36 mouse cellular contexts compared by ENCODE assay signal in genomic region chr9:82640277-82640676, GRCm38 (mm10).
"Had no signal": no experiment of that assay in that cellular context is flagged by ENCODE, and none has a peak within 500 bp of the region (broad histone marks: within the 10 kb centered on the region; RNA-seq: fewer than 3 reads in every experiment).

No protein-coding gene starts in this region.

- H3K9me3 ChIP-seq: heart, embryonic 10.5 days; heart, embryonic 12.5 days; heart, embryonic 13.5 days; heart, embryonic 15.5 days; hindbrain, embryonic 10.5 days; hindbrain, embryonic 12.5 days; hindbrain, embryonic 13.5 days; hindbrain, embryonic 15.5 days; intestine, embryonic 15.5 days; kidney, embryonic 15.5 days had no signal

- H3K9ac ChIP-seq: heart, embryonic 12.5 days; heart, embryonic 13.5 days; heart, embryonic 15.5 days; hindbrain, embryonic 12.5 days; hindbrain, embryonic 13.5 days; hindbrain, embryonic 14.5 days; hindbrain, embryonic 15.5 days; intestine, embryonic 15.5 days; kidney, embryonic 15.5 days had no signal

- H3K4me3 ChIP-seq: heart, embryonic 10.5 days; heart, embryonic 12.5 days; heart, embryonic 13.5 days; heart, embryonic 15.5 days; hindbrain, embryonic 10.5 days; hindbrain, embryonic 12.5 days; hindbrain, embryonic 13.5 days; hindbrain, embryonic 15.5 days; intestine, embryonic 15.5 days; kidney, embryonic 15.5 days; layer of hippocampus, adult 2 months; left cerebral cortex, adult 2 months had no signal

- ATAC-seq: hindbrain, embryonic 16.5 days; hindbrain, postnatal 0 days; inflammation-experienced regulatory T-cells, adult 6 months; intestine, embryonic 15.5 days; intestine, embryonic 16.5 days; intestine, postnatal 0 days had no signal

- DNase-seq: heart, postnatal 10 days; heart, postnatal 14 days; heart, postnatal 36 days; heart, postnatal 4 days; kidney, adult 11 months; kidney, adult 18-20 months; kidney, adult 2 months; kidney, adult 8-10 months; kidney, adult 9 months; kidney, postnatal 10 days; kidney, postnatal 14 days; kidney, postnatal 25 days; kidney, postnatal 36 days; kidney, postnatal 4 days; layer of hippocampus, adult 9-11 months; layer of hippocampus, postnatal 36 days had no signal

- H3K4me1 ChIP-seq: heart, embryonic 10.5 days; heart, embryonic 12.5 days; heart, embryonic 13.5 days; heart, embryonic 15.5 days; hindbrain, embryonic 10.5 days; hindbrain, embryonic 12.5 days; hindbrain, embryonic 13.5 days; hindbrain, embryonic 15.5 days; intestine, embryonic 15.5 days; kidney, embryonic 15.5 days had no signal

- H3K27me3 ChIP-seq: heart, embryonic 12.5 days; heart, embryonic 13.5 days; heart, embryonic 15.5 days; hindbrain, embryonic 12.5 days; hindbrain, embryonic 13.5 days; hindbrain, embryonic 15.5 days; intestine, embryonic 15.5 days; kidney, embryonic 15.5 days had no signal

- H3K4me2 ChIP-seq: heart, embryonic 11.5 days; heart, embryonic 12.5 days; heart, embryonic 13.5 days; heart, embryonic 15.5 days; hindbrain, embryonic 12.5 days; hindbrain, embryonic 13.5 days; hindbrain, embryonic 14.5 days; hindbrain, embryonic 15.5 days; intestine, embryonic 15.5 days; kidney, embryonic 15.5 days had no signal

- H3K27ac ChIP-seq: heart, embryonic 10.5 days; heart, embryonic 13.5 days; heart, embryonic 15.5 days; hindbrain, embryonic 10.5 days; hindbrain, embryonic 12.5 days; hindbrain, embryonic 13.5 days; hindbrain, embryonic 14.5 days; hindbrain, embryonic 15.5 days; hindbrain, postnatal 0 days; intestine, embryonic 15.5 days; kidney, embryonic 15.5 days; kidney, postnatal 0 days; layer of hippocampus, adult 2 months; left cerebral cortex, adult 2 months had no signal

- H3K36me3 ChIP-seq: heart, embryonic 10.5 days; heart, embryonic 12.5 days; heart, embryonic 13.5 days; heart, embryonic 15.5 days; hindbrain, embryonic 10.5 days; hindbrain, embryonic 12.5 days; hindbrain, embryonic 13.5 days; hindbrain, embryonic 15.5 days; intestine, embryonic 15.5 days; kidney, embryonic 15.5 days had no signal
